Mouse (Mus musculus) forebrain, embryonic 11.5 days (tissue): ENCODE data around the gene Lypd4. TPM values are rescaled to one million over a fixed set of nuclear protein-coding genes. Genes with fewer than 3 reads are reported as not detected.

Experiments used
- ATAC-seq: fragments of 200-750 bp; cut with Nextera tagmentation; replicated peaks from 2 replicates; pipeline ENCODE4 v1.8.0; 2017; ENCODE audit warnings: moderate TSS enrichment; ENCODE audit not compliant: low FRiP score
- DNase-seq: peaks from one replicate; pipeline ENCODE4 v3.0.0-alpha.2; 2017; ENCODE audit warnings: low spot score
- H3K27ac ChIP-seq: fragments of 300-500 bp; sonication (generic); 2 replicates; pipeline ENCODE4 v1.5.1; 2014; ENCODE audit warnings: low read depth, low read length
- H3K27me3 ChIP-seq: fragments of 300-500 bp; sonication (generic); 2 replicates; pipeline ENCODE4 v1.6.1; 2014; ENCODE audit warnings: mild to moderate bottlenecking, low read length, mixed read lengths; ENCODE audit not compliant: control insufficient read depth, insufficient read depth
- H3K36me3 ChIP-seq: fragments of 300-500 bp; sonication (generic); 2 replicates; pipeline ENCODE4 v1.6.1; 2014; ENCODE audit warnings: mild to moderate bottlenecking, low read length, moderate library complexity, mixed read lengths; ENCODE audit not compliant: control insufficient read depth, insufficient read depth
- H3K4me1 ChIP-seq: fragments of 300-500 bp; sonication (generic); replicated peaks from 2 replicates; pipeline ENCODE4 v1.6.1; 2014; ENCODE audit warnings: low read length, mixed read lengths; ENCODE audit not compliant: control insufficient read depth, insufficient read depth
- H3K4me2 ChIP-seq: fragments of 300-500 bp; sonication (generic); 2 replicates; pipeline ENCODE4 v1.6.1; 2014; ENCODE audit warnings: low read depth, mild to moderate bottlenecking, low read length, moderate library complexity, mixed read lengths; ENCODE audit not compliant: severe bottlenecking
- H3K4me3 ChIP-seq: fragments of 300-500 bp; sonication (generic); 2 replicates; pipeline ENCODE4 v1.5.1; 2014; ENCODE audit warnings: low read depth, low read length
- H3K9ac ChIP-seq: fragments of 300-500 bp; sonication (generic); 2 replicates; pipeline ENCODE4 v1.6.1; 2014; ENCODE audit warnings: low read length
- H3K9me3 ChIP-seq: fragments of 300-500 bp; sonication (generic); 2 replicates; pipeline ENCODE4 v1.6.1; 2016; ENCODE audit warnings: low read length, mixed read lengths; ENCODE audit not compliant: control insufficient read depth
- WGBS: fragments of 180-500 bp; shearing (Covaris S2); extraction: QIAGEN DNeasy Blood & Tissue Kit; methylation state at CpG from one replicate; pipeline ENCODE4 v1.1.7; 2014; 5-methylcytosine and 5-hydroxymethylcytosine counted together
- polyA plus RNA-seq: library from polyadenylated mRNA; unstranded; fragments of >200 nt; fragmentation: Nextera tagmentation; extraction: Ambion mirVana; gene quantifications from 2 replicates; pipeline ENCODE4 v1.2.1, GENCODE M21; 2014

The Lypd4 gene
- polyA plus RNA-seq, 1 experiment from 2014 or later: not detected

DNA sequence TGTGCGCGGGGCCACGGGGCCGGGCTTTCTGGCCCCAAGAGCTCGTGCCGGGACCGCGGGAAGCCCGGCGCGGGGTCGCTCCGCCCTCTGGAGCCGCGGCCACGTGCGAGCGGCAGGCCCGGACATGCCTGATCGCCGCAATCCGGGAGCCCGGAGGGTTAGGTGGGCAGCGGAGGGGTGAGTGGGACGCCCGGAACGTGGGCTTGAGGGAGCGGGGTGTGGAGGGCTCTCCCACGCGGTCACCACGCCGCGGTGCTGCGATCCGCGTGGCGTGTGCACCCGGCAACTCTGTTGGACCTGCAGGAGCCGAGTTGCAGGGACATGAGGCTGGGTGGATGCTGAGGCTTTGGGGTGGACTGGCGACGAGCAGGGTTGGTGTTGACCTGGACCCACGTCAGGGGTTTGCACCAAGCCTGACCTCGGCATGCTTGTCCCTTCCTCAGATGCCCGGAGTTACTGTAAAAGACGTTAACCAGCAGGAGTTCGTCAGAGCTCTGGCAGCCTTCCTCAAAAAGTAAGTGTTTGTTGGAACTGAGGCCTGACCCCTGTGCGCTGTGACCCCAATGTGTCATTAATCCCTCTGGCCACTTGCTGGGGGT, 15.1 kb upstream of the Lypd4 start:
- Histone ChIP-seq H3K27me3 (no peaks in the 10 kb centered on the region), H3K27ac (peak overlapping the region; percentile 82), H3K9me3 (no peaks in the 10 kb centered on the region), H3K4me1 (peaks cover 14% of the 10 kb centered on the region), H3K4me2 (peak overlapping the region; percentile 60), H3K36me3 (peaks cover 15% of the 10 kb centered on the region; the same call in 1 of the 2 replicates), H3K4me3 (peak overlapping the region; percentile 98), H3K9ac (peak overlapping the region; percentile 100)
- ATAC-seq: peak; percentile 16
- DNase-seq: no peak
- under 1% methylated on average over 47 of the region's 47 CpGs for whole genome bisulfite sequencing

DNA sequence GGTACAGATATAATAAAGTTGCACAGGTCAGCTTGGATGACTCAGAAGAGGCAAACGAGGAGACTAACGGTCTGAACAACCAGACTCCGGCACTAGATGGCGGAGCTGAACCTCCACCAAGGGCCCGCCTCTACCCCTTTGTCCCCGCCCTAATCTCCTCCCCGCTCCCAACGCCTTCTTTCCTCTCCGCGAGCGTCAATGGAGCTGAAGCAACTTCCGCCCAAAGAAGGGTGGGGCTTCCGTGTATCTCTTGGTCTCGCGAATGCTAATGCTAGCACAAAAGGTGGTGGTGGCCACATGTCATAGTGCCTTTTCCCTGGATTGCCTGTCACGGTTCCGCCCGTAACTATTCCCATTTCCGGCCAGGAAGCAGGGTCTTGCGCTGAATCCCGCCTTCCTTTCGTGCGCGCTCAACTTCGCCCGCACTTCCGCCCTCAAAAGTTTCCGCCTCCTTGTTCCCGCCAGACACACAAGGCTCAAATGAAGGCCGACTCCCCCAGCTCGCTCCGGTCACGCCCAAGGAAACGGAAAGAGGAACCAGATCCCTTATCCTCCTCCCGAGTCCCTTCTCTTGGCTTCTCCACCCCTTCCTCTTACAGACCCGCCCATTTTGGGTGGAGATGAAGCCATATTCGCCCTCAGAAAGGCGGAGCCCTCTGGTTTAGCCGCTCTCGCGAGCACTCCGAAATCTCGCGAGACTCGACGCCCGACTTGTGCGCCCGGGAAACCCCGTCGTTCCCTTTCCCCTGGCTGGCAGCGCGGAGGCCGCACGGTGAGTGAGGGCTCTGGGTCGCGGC, 14.4 kb upstream of the Lypd4 start, which contains the start of gene Rps19:
Rps19 (plus strand) TSS at position 476 of the 797 bp plus-strand sequence.
- DNase-seq: peak; percentile 98
- peaks cover 14% of the 10 kb centered on the region for H3K4me1 ChIP-seq
- H3K27ac ChIP-seq: peak within 1 kb of the TSS; percentile 82
- peak within 1 kb of the TSS; percentile 100 for H3K9ac ChIP-seq
- H3K27me3 ChIP-seq: no peaks in the 10 kb centered on the region
- H3K36me3 ChIP-seq: peaks cover 9% of the 10 kb centered on the region; the same call in 1 of the 2 replicates
- peak; percentile 92 for ATAC-seq
- H3K9me3 ChIP-seq: no peaks in the 10 kb centered on the region
- peak within 1 kb of the TSS; percentile 98 for H3K4me3 ChIP-seq
- peak within 1 kb of the TSS; percentile 60 for H3K4me2 ChIP-seq
- WGBS: under 1% methylated on average over 56 of the region's 57 CpGs

DNA sequence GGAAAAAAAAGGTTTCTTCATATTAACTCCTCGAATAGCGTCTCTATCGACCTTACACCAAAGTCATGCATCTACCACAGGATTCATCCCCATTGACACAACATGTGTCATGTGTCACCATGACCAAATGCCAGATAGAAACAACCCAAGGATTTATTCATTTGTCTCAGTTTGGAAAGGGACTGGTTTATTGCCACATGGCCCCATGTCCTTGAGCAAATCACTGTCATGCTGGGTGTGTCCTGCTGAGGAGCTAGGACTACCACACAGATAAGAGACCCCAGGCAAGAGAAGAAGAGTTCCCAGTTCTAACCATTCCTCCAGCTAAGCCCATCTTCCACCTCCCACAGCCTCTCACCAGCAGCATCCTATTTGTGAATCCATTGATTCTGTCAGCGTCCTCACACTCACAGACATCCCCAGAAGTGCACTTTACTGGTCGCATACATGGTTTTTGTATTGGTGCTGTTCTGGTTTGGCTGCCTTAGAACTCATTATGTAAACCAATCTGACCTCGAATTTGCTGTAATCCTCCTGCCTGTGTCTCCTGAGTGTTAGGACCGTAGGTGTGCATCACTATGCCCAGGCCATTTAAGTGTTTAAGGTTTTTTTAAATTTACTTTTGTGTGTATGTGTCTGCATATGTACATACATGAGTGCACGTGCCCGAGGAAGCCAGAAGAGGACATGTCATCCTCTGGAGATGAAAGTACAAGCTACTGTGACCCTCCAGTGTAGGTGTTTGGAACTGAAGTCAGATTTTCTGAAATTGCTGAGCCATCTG, 12.9 kb upstream of the Lypd4 start:
- Histone ChIP-seq H3K27me3 (no peaks in the 10 kb centered on the region), H3K27ac (no peak overlapping the region), H3K9me3 (no peaks in the 10 kb centered on the region), H3K36me3 (peaks cover 5% of the 10 kb centered on the region; the same call in 1 of the 2 replicates), H3K4me3 (no peak overlapping the region), H3K4me1 (peaks cover 14% of the 10 kb centered on the region), H3K4me2 (no peak overlapping the region), H3K9ac (no peak overlapping the region)
- 93% methylated on average over 9 of the region's 9 CpGs for WGBS
- ATAC-seq (no peak), DNase-seq (peak; percentile 33)

DNA sequence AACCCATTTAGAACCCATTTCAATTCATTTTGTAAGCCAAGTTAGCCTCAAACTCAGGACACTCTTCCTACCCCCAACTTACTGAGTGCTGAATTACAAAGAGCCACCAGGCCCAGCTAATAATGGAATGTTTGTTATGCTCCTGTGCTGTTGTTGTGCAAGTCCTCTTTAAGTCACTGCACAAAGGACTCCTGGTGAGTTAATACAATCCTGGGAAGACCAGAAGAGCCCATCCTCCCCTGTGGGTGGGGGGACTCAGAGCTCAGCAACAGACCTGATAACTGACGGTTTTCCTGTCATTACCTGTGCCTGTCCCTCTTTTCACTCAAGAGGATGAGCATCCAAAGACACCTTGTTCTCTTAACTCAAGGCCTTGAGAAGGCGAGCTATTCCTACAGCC, 9.9 kb upstream of the Lypd4 start:
- Histone ChIP-seq H3K4me2 (no peak overlapping the region), H3K9me3 (no peaks in the 10 kb centered on the region), H3K27ac (no peak overlapping the region), H3K9ac (no peak overlapping the region), H3K36me3 (no peaks in the 10 kb centered on the region), H3K4me1 (no peaks in the 10 kb centered on the region), H3K4me3 (no peak overlapping the region), H3K27me3 (no peaks in the 10 kb centered on the region)
- no peak for ATAC-seq
- WGBS: 11% methylated on average over 2 of the region's 2 CpGs
- DNase-seq: no peak

DNA sequence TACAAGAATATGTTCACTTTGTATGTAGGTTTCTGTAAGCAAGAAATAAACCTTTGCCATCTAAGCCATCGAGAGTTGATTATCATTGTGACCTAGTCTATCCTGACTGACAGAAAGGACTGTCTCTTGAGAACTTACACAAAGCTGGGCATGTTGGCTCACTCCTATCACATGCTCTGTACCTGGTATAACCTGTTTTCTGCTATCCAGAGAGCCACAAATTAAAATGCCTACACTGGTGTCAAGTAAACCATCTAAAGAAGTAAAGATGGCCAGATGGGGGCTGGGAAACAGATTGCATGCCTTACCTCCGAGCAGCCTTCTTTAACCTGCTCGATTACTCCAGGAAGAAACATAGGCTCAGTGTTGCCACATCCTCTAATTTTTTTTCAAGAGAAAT, 7.8 kb upstream of the Lypd4 start:
- no peak overlapping the region for H3K4me2 ChIP-seq
- no peaks in the 10 kb centered on the region for H3K36me3 ChIP-seq
- H3K9me3 ChIP-seq: no peaks in the 10 kb centered on the region
- ATAC-seq (no peak), DNase-seq (no peak)
- no peak overlapping the region for H3K4me3 ChIP-seq
- no peaks in the 10 kb centered on the region for H3K27me3 ChIP-seq
- no peak overlapping the region for H3K27ac ChIP-seq
- H3K4me1 ChIP-seq: no peaks in the 10 kb centered on the region
- WGBS: 74% methylated on average over 3 of the region's 3 CpGs
- no peak overlapping the region for H3K9ac ChIP-seq

DNA sequence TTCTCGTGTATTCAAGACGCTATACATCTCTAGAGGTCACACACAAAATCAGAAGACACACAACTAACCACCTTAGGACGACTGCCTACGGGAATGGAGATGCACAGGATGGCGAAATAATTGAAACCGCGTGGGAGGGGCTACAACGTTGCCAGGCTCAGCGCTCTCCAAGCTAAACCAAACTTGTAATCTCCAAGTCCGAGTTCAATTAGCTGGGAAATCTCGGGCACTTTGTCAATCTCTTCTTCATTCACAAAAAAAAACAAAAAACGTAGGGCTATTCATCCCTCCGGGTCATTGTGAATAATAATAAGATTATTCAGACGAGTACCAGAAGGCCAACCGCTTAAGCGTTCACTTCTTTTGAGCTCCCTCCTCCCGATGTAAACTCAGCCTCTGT, 661 bp downstream of the Lypd4 start:
- Histone ChIP-seq H3K9me3 (no peaks in the 10 kb centered on the region; the same call in 1 of the 2 replicates), H3K27me3 (no peaks in the 10 kb centered on the region), H3K9ac (no peak overlapping the region), H3K27ac (no peak overlapping the region), H3K4me1 (peaks cover 3% of the 10 kb centered on the region; the same call in 1 of the 2 replicates), H3K4me3 (no peak overlapping the region), H3K36me3 (no peaks in the 10 kb centered on the region), H3K4me2 (no peak overlapping the region)
- ATAC-seq (no peak), DNase-seq (no peak)
- 36% methylated on average over 17 of the region's 17 CpGs for WGBS

DNA sequence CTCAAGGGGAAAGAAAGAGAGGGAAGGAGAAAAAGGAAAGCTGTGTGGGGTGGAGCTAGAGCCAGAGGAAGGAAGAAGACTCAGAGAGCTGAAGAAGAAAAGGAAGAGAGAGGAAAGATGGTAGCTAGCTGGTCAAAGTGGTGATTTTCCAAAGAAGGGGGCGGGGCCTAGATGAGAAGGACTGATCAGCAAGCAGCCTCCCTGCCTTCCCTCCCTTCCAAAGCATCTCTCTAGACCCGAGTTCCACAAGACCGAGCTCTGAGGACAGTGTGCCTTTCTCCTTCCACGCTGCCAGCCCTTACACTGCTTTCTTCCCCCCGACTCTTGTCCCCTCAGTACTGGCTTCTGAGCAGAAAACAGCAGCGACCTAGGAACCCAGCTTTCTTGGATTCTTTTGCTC, 5.6 kb downstream of the Lypd4 start:
- Histone ChIP-seq H3K4me2 (no peak overlapping the region), H3K9me3 (no peaks in the 10 kb centered on the region), H3K27me3 (no peaks in the 10 kb centered on the region), H3K27ac (no peak overlapping the region), H3K4me1 (0 out of 2 replicates have a peak, but pooled peaks cover 3% of the 10 kb centered on the region), H3K9ac (no peak overlapping the region), H3K36me3 (no peaks in the 10 kb centered on the region), H3K4me3 (no peak overlapping the region)
- DNase-seq (no peak), ATAC-seq (no peak)
- WGBS: 38% methylated on average over 6 of the region's 6 CpGs

DNA sequence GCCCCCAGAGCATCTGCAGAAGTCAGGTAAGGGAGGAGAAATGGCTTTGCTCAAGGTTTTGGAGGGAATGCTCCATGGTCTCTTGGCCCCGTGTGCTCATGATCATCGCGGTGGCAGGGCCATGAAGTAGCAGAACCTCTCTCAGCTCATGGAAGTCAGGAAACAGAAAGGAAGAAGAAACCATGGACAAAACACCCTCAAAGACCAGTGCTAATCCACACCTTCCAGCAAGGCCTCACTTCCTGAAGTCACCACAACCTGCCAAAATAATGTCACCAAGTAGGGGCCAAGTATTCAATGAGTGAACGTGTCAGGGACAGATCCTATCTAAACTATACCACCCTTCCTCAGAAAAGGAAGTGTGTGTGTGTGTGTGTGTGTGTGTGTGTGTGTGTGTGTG, 6.9 kb downstream of the Lypd4 start:
- Histone ChIP-seq H3K9me3 (no peaks in the 10 kb centered on the region), H3K27me3 (no peaks in the 10 kb centered on the region), H3K9ac (no peak overlapping the region), H3K4me1 (no peaks in the 10 kb centered on the region), H3K36me3 (no peaks in the 10 kb centered on the region), H3K4me2 (no peak overlapping the region), H3K27ac (no peak overlapping the region), H3K4me3 (no peak overlapping the region)
- DNase-seq: no peak
- 86% methylated on average over 4 of the region's 4 CpGs for WGBS
- no peak for ATAC-seq
